Mouse (Mus musculus): Measurements from ENCODE around the gene 1700020D05Rik. TPM values are rescaled to one million over a fixed set of nuclear protein-coding genes. Genes with fewer than 3 reads are reported as not detected.
A peak's percentile ranks its signal among the peaks of the same experiment; 100 is the strongest.

Gene 1700020D05Rik
- polyA plus RNA-seq, 1 experiment from 2014 or later = 0.09 TPM

DNA sequence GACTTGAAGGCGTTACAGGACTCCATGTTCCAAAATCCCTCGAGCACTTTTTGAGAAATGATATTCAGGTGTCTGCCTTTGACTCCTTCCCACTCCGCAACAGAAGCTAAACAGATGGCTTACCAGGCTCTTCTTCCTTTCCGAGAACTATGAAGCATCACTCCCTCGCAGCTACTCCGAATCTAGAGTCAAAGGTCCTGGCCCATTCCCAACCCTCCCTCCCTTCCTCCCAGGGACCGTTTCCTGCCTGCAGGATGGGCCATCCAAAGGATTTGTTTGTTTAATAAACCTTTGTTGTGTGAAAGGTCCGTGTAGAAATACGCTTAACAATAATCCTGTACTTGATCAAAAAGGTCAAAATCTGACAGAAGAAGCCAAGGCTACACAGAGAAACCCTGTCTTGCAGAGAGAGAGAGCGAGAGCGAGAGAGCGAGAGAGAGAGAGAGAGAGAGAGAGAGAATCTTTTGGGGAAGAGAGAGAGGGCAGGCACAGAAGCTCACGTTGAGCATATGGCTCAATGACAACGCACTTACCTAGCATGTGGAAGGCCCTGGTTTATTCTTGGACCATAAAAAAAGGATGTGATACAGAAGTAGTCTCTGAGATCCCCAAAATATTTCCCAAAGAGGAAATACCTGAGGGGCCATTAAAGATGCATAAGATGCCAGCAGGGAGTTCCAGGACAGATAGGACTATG is 45.7 kb downstream of the 1700020D05Rik start, which contains the start of gene Ccdc85b:
Gene Ccdc85b, minus strand, starts transcription at position 149 of the 697 bp plus-strand sequence.
- H3K4me1 ChIP-seq (replicated peaks) = peaks cover 63% of the 10 kb centered on the region
- WGBS (ENCODE audit: insufficient replicate concordance) = 15% methylated on average over 14 of the region's 14 CpGs

DNA sequence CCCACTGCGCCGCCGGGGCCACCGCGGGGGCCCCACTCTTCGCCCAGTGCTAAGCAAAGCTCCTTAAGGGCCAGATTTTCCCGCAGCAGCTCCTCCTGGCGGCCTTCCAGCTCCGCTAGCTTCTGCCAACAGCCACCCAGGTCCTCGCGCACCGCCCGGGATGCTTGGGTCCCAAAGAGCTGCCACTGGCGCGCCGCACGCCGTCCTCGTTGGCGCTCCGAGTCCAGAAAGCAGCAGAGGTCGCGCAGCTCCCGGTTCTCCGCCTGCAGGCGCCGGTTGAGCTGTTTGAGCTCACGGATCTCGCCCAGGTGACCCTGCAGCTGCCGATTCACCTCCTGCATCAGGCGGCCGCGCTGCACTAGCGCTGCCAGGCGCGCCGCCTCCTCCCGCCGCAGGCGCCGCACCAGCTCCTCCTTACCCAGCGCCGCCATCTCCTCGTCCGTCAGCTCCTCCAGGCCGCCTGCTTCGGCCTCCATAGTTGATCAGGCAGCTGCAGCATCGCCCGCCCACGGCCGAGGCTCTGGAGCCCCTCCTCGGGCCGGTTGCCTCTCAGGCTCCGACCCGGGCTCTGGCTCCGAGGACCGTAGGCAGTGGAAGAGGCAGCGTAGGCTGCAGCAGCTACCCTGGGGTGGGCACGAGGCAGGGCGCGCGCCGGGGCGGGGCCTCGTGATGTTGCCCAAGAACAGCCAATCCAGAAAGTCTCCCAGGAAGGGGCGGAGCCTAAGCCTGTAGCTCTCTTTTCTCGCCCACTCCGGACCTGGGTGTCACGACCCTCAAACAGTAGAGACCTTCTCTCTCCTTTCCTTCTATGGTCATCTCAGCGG is 46.5 kb downstream of the 1700020D05Rik start:
- Histone ChIP-seq H3K4me2 (peak overlapping the region; percentile 99), H3K4me3 (replicated peaks) (peak overlapping the region; percentile 72), H3K9me3 (replicated peaks) (no peaks in the 10 kb centered on the region), H3K36me3 (0 out of 2 replicates have a peak, but pooled peaks cover 2% of the 10 kb centered on the region), H3K27ac (peak overlapping the region; percentile 77), H3K9ac (peak overlapping the region; percentile 79), H3K27me3 (0 out of 2 replicates have a peak, but pooled peaks cover 6% of the 10 kb centered on the region), H3K4me1 (replicated peaks) (peaks cover 63% of the 10 kb centered on the region)
- WGBS (ENCODE audit: insufficient replicate concordance) = under 1% methylated on average over 70 of the region's 70 CpGs
- DNase-seq (peak; percentile 88), ATAC-seq (ENCODE audit: low read depth) (peak; percentile 88)

More for the DNA sequence above, 45.7 kb downstream of the 1700020D05Rik start, which contains the start of gene Ccdc85b:
- Histone ChIP-seq H3K9me3 (replicated peaks) (no peaks in the 10 kb centered on the region), H3K4me3 (replicated peaks) (peak within 1 kb of the TSS; percentile 72), H3K27ac (peak within 1 kb of the TSS; percentile 77), H3K4me2 (peak within 1 kb of the TSS; percentile 99), H3K36me3 (peaks cover 9% of the 10 kb centered on the region; the same call in 1 of the 2 replicates), H3K9ac (peak within 1 kb of the TSS; percentile 79), H3K27me3 (0 out of 2 replicates have a peak, but pooled peaks cover 6% of the 10 kb centered on the region)
- ATAC-seq (ENCODE audit: low read depth) (peak; percentile 4), DNase-seq (no peak)

DNA sequence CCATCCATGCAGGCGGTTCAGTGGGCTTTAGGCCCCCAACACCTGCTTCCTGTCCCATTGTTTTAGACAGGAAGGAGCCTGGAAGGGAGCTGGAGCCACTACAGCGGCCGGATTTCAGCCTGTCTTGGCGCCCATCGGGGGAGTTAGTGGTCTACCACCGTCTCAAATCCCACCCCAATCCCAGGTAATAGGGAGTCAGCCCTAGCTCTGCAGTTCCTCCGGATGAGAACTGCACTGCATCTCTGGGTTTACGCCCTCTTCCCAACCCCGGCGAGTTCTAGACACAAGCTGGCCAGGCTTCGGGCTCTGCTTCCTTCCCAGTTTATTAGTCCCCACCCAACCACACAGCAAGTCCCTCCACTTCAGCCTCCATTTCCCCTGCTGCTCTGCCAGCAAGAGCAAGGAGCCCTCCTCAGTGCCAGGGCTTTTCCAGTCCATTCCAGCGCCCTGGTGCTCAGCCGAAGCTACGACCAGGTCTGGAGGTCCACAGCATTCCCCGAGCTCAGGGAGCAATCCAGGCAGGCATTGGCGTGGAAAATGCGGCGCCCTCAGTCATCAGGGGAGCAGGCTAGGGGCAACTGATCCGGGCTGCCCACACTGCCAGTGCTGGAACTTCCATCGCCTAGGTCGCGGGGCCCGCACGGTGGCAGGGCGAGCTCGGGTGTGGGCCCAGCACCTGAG is 47.2 kb downstream of the 1700020D05Rik start:
- Histone ChIP-seq H3K9ac (peak overlapping the region; percentile 79), H3K27me3 (0 out of 2 replicates have a peak, but pooled peaks cover 6% of the 10 kb centered on the region), H3K4me2 (peak overlapping the region; percentile 99), H3K9me3 (replicated peaks) (no peaks in the 10 kb centered on the region), H3K4me1 (replicated peaks) (peaks cover 59% of the 10 kb centered on the region), H3K36me3 (0 out of 2 replicates have a peak, but pooled peaks cover 2% of the 10 kb centered on the region), H3K27ac (peak overlapping the region; percentile 77), H3K4me3 (replicated peaks) (peak overlapping the region; percentile 72)
- ATAC-seq (ENCODE audit: low read depth) = no peak
- WGBS (ENCODE audit: insufficient replicate concordance) = 3% methylated on average over 26 of the region's 26 CpGs
- DNase-seq = no peak

DNA sequence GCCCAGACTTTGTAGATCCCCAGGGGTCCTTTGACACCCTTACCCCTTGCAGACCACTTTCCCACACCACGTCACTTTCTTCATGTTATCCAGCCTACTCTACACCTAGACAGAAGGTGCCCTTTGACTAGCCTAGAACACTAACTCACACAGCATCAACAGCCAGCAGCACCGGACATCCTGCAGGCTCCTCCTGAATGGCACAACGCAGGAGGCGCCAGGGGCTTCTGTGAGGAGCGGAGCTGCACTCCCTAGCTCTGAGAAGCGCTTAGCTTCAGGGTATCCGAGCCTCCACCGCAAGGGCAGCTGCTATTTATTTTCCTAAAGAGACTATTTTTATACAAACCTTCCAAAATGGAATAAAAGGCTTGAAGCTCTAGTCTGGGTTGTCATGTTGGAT is 48.0 kb downstream of the 1700020D05Rik start:
- no peak for ATAC-seq (ENCODE audit: low read depth)
- Histone ChIP-seq H3K9ac (peak overlapping the region; percentile 79), H3K27me3 (peaks cover 8% of the 10 kb centered on the region), H3K4me1 (replicated peaks) (peaks cover 52% of the 10 kb centered on the region), H3K36me3 (0 out of 2 replicates have a peak, but pooled peaks cover 2% of the 10 kb centered on the region), H3K27ac (no peak overlapping the region), H3K9me3 (replicated peaks) (no peaks in the 10 kb centered on the region), H3K4me3 (replicated peaks) (peak overlapping the region; percentile 72; the same call in 1 of the 2 replicates), H3K4me2 (peak overlapping the region; percentile 99)
- WGBS (ENCODE audit: insufficient replicate concordance) = 59% methylated on average over 8 of the region's 8 CpGs
- no peak for DNase-seq

DNA sequence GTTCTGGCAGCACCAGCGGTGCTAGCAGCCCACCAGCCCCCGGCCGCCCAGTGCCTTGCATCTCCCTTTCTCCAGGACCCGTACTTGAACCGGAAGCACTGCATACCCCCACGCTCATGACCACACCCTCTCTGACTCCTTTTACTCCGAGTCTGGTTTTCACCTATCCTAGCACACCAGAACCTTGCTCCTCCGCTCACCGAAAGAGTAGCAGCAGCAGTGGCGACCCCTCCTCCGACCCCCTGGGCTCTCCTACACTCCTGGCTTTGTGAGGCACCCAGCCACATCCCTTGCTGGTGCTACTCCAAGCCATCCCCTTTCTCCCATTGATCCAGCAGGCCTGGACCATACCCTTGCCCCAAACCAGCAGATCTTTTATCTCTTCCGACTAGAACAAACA is 48.5 kb downstream of the 1700020D05Rik start:
- Histone ChIP-seq H3K9me3 (replicated peaks) (no peaks in the 10 kb centered on the region), H3K36me3 (0 out of 2 replicates have a peak, but pooled peaks cover 2% of the 10 kb centered on the region), H3K9ac (no peak overlapping the region), H3K27ac (no peak overlapping the region), H3K4me2 (peak overlapping the region; percentile 99), H3K27me3 (peaks cover 13% of the 10 kb centered on the region), H3K4me1 (replicated peaks) (peaks cover 49% of the 10 kb centered on the region), H3K4me3 (replicated peaks) (no peak overlapping the region)
- no peak for DNase-seq
- WGBS (ENCODE audit: insufficient replicate concordance) = 69% methylated on average over 12 of the region's 12 CpGs
- ATAC-seq (ENCODE audit: low read depth) = no peak

Other genes starting within 250 kb of the 1700020D05Rik start
- 7.7 and 10.4 TPM in 2 replicates for gene Pacs1, start 230.7 kb downstream of the 1700020D05Rik start, polyA plus RNA-seq (2015; fragmentation: Nextera tagmentation; extraction: Ambion mirVana)
- gene Sf3b2, start 208.3 kb downstream of the 1700020D05Rik start, polyA plus RNA-seq (2015; fragmentation: Nextera tagmentation; extraction: Ambion mirVana) = 157 TPM in 2 replicates
- 0.15 and 0.17 TPM in 2 replicates for gene Gal3st3, start 205.5 kb downstream of the 1700020D05Rik start, polyA plus RNA-seq (2015; fragmentation: Nextera tagmentation; extraction: Ambion mirVana)
- gene Catsper1, start 168.0 kb downstream of the 1700020D05Rik start, polyA plus RNA-seq (2015; fragmentation: Nextera tagmentation; extraction: Ambion mirVana) = not detected in 2 replicates
- gene Cst6, start 154.2 kb downstream of the 1700020D05Rik start, polyA plus RNA-seq (2015; fragmentation: Nextera tagmentation; extraction: Ambion mirVana) = 0.34 and 0.39 TPM in 2 replicates
- gene Eif1ad, start 137.0 kb downstream of the 1700020D05Rik start, polyA plus RNA-seq (2015; fragmentation: Nextera tagmentation; extraction: Ambion mirVana) = 39.6 and 42.6 TPM in 2 replicates
- 337 and 338 TPM in 2 replicates for gene Banf1, start 136.6 kb downstream of the 1700020D05Rik start, polyA plus RNA-seq (2015; fragmentation: Nextera tagmentation; extraction: Ambion mirVana)
- 35.1 and 41.0 TPM in 2 replicates for gene Sart1, start 115.1 kb downstream of the 1700020D05Rik start, polyA plus RNA-seq (2015; fragmentation: Nextera tagmentation; extraction: Ambion mirVana)
- 0.12 TPM in 1 of 2 replicates, not detected in the other for gene Tsga10ip, start 101.3 kb downstream of the 1700020D05Rik start, polyA plus RNA-seq (2015; fragmentation: Nextera tagmentation; extraction: Ambion mirVana)
- gene Drap1, start 78.8 kb downstream of the 1700020D05Rik start, polyA plus RNA-seq (2015; fragmentation: Nextera tagmentation; extraction: Ambion mirVana) = 90.0 and 94.5 TPM in 2 replicates
- 18.0 and 19.0 TPM in 2 replicates for gene AI837181, start 78.6 kb downstream of the 1700020D05Rik start, polyA plus RNA-seq (2015; fragmentation: Nextera tagmentation; extraction: Ambion mirVana)
- not detected in 2 replicates for gene Fosl1, start 56.2 kb downstream of the 1700020D05Rik start, polyA plus RNA-seq (2015; fragmentation: Nextera tagmentation; extraction: Ambion mirVana)
- gene Ccdc85b, start 45.9 kb downstream of the 1700020D05Rik start, polyA plus RNA-seq (2015; fragmentation: Nextera tagmentation; extraction: Ambion mirVana) = 2.0 and 2.1 TPM in 2 replicates
- gene Fibp, start 43.2 kb downstream of the 1700020D05Rik start, polyA plus RNA-seq (2015; fragmentation: Nextera tagmentation; extraction: Ambion mirVana) = 34.0 and 34.7 TPM in 2 replicates
- 0.35 and 0.53 TPM in 2 replicates for gene Ctsw, start 35.3 kb downstream of the 1700020D05Rik start, polyA plus RNA-seq (2015; fragmentation: Nextera tagmentation; extraction: Ambion mirVana)
- gene Efemp2, start 29.8 kb downstream of the 1700020D05Rik start, polyA plus RNA-seq (2015; fragmentation: Nextera tagmentation; extraction: Ambion mirVana) = 20.4 and 21.4 TPM in 2 replicates
- 16.3 and 16.8 TPM in 2 replicates for gene Mus81, start 15.4 kb downstream of the 1700020D05Rik start, polyA plus RNA-seq (2015; fragmentation: Nextera tagmentation; extraction: Ambion mirVana)
- gene Cfl1, start 13.3 kb downstream of the 1700020D05Rik start, polyA plus RNA-seq (2015; fragmentation: Nextera tagmentation; extraction: Ambion mirVana) = 1,341 and 1,482 TPM in 2 replicates
- gene Snx32, start 6.8 kb upstream of the 1700020D05Rik start, polyA plus RNA-seq (2015; fragmentation: Nextera tagmentation; extraction: Ambion mirVana) = 6.4 and 7.0 TPM in 2 replicates
- 0.06 and 0.09 TPM in 2 replicates for gene Ovol1, start 56.9 kb upstream of the 1700020D05Rik start, polyA plus RNA-seq (2015; fragmentation: Nextera tagmentation; extraction: Ambion mirVana)
- gene Ap5b1, start 64.2 kb upstream of the 1700020D05Rik start, polyA plus RNA-seq (2015; fragmentation: Nextera tagmentation; extraction: Ambion mirVana) = 2.3 and 2.9 TPM in 2 replicates
- 164 and 176 TPM in 2 replicates for gene Rnaseh2c, start 98.1 kb upstream of the 1700020D05Rik start, polyA plus RNA-seq (2015; fragmentation: Nextera tagmentation; extraction: Ambion mirVana)
- gene Kat5, start 106.5 kb upstream of the 1700020D05Rik start, polyA plus RNA-seq (2015; fragmentation: Nextera tagmentation; extraction: Ambion mirVana) = 21.7 and 23.8 TPM in 2 replicates
- gene Rela, start 133.7 kb upstream of the 1700020D05Rik start, polyA plus RNA-seq (2015; fragmentation: Nextera tagmentation; extraction: Ambion mirVana) = 24.5 and 28.8 TPM in 2 replicates
- gene Sipa1, start 159.9 kb upstream of the 1700020D05Rik start, polyA plus RNA-seq (2015; fragmentation: Nextera tagmentation; extraction: Ambion mirVana) = 23.3 and 24.6 TPM in 2 replicates
- gene Map3k11, start 185.0 kb upstream of the 1700020D05Rik start, polyA plus RNA-seq (2015; fragmentation: Nextera tagmentation; extraction: Ambion mirVana) = 13.8 and 15.9 TPM in 2 replicates
- gene Pcnx3, start 185.1 kb upstream of the 1700020D05Rik start, polyA plus RNA-seq (2015; fragmentation: Nextera tagmentation; extraction: Ambion mirVana) = 9.1 and 10.1 TPM in 2 replicates
- 0.21 and 0.46 TPM in 2 replicates for gene Kcnk7, start 200.6 kb upstream of the 1700020D05Rik start, polyA plus RNA-seq (2015; fragmentation: Nextera tagmentation; extraction: Ambion mirVana)
- 105 and 111 TPM in 2 replicates for gene Ehbp1l1, start 222.5 kb upstream of the 1700020D05Rik start, polyA plus RNA-seq (2015; fragmentation: Nextera tagmentation; extraction: Ambion mirVana)
- gene Fam89b, start 225.9 kb upstream of the 1700020D05Rik start, polyA plus RNA-seq (2015; fragmentation: Nextera tagmentation; extraction: Ambion mirVana) = 44.5 and 47.0 TPM in 2 replicates
- gene Ltbp3, start 237.1 kb upstream of the 1700020D05Rik start, polyA plus RNA-seq (2015; fragmentation: Nextera tagmentation; extraction: Ambion mirVana) = 1.1 and 2.7 TPM in 2 replicates